Mouse (Mus musculus) bone marrow, adult 2 months (tissue): Measurements from ENCODE around the gene Myh14. TPM values are rescaled to one million over a fixed set of nuclear protein-coding genes. Genes with fewer than 3 reads are reported as not detected.

Source experiments
- H3K27ac ChIP-seq: fragments of 200-500 bp; 2 replicates; pipeline ENCODE4 v1.5.1; 2012; ENCODE audit warnings: low read depth, mild to moderate bottlenecking, control low read depth, inconsistent platforms, low read length; ENCODE audit not compliant: control insufficient read depth, poor library complexity, insufficient read depth
- H3K4me1 ChIP-seq: fragments of 200-500 bp; 2 replicates; pipeline ENCODE4 v1.6.1; 2011; ENCODE audit warnings: low read length; ENCODE audit not compliant: control insufficient read depth, insufficient read depth
- H3K4me3 ChIP-seq: fragments of 200-500 bp; replicated peaks from 2 replicates; pipeline ENCODE3; 2011; ENCODE audit warnings: mild to moderate bottlenecking, low read depth, low read length, control low read depth; ENCODE audit not compliant: control insufficient read depth
- CTCF ChIP-seq: fragments of 200-500 bp; IDR thresholded peaks from 2 replicates; pipeline ENCODE4 v1.5.1; 2011; ENCODE audit warnings: low read length, control low read depth; ENCODE audit not compliant: control insufficient read depth, insufficient read depth
- POLR2A ChIP-seq: fragments of 200-500 bp; IDR thresholded peaks from 2 replicates; pipeline ENCODE4 v1.6.1; 2011; ENCODE audit warnings: low read depth, mild to moderate bottlenecking, control low read depth, low read length, borderline replicate concordance; ENCODE audit not compliant: control insufficient read depth
- WGBS: fragments of 180-500 bp; shearing (Covaris S2); methylation state at CpG from one replicate; pipeline ENCODE4 v1.1.7; 2018; 5-methylcytosine and 5-hydroxymethylcytosine counted together
- polyA plus RNA-seq: library from polyadenylated mRNA; stranded (reverse); fragments of >200 nt; gene quantifications from 2 replicates; pipeline ENCODE4 v1.2.4, GENCODE M21; 2011; ENCODE audit warnings: low replicate concordance; ENCODE audit not compliant: missing spikeins, insufficient read depth, insufficient read length

Gene Myh14
- polyA plus RNA-seq, 1 experiment, result not detected

DNA sequence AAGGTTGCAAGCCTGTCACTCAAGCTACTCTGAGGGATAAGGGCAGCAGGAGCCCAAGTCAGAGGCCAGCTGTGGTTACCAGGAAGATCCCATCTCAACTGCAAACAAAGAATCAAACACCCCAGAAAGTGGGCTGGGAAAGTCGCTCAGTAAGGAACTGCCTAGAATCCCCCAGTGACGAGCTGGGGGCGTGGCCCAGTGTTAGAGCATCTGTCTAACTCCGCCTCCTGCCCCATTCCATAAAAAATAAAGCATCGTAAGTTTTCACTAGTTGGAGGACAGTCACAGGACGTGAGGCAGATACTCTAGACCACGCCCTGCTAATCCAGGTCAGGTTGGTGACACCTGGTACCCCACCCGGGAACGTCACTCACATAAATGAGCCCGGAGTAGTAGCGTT lies 5.9 kb downstream of the Myh14 start:
- no peak overlapping the region for H3K4me3 ChIP-seq
- H3K27ac ChIP-seq, result no peak overlapping the region
- WGBS, result 62% methylated on average over 11 of the region's 11 CpGs
- TF ChIP-seq CTCF, result no peak
- TF ChIP-seq POLR2A, result no peak
- H3K4me1 ChIP-seq, result no peaks in the 10 kb centered on the region

DNA sequence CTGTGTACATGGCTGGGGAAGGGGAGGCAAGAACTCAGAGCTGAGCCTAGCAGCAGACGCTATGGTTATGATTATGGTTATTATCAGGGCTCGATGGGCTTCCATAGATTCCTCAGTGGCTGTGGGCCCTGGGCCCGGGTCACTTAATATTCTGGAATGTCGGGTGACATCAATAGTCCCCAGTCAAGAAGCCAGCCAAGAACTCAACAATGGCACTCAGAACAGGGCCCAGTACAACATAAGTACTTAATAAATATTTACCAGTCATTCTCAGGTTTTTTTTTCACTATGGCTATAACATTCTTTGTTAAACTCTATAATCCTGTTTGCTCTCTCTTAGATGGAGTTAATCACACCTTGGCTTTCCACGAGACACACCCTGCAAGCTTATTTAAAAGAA lies 7.1 kb downstream of the Myh14 start:
- Histone ChIP-seq H3K4me3 (no peak overlapping the region), H3K27ac (no peak overlapping the region), H3K4me1 (no peaks in the 10 kb centered on the region)
- no peak for TF ChIP-seq CTCF
- no peak for TF ChIP-seq POLR2A
- 77% methylated on average over 5 of the region's 5 CpGs for WGBS

- TF ChIP-seq CTCF, result no peak
- no peak for TF ChIP-seq POLR2A
- no peak overlapping the region for H3K27ac ChIP-seq
- 44% methylated on average over 3 of the region's 3 CpGs for WGBS
- H3K4me1 ChIP-seq, result no peaks in the 10 kb centered on the region
- H3K4me3 ChIP-seq, result no peak overlapping the region
Observed at GRCm38 (mm10) chr7:44662569-44662968, 8.1 kb downstream of the Myh14 start.

GRCm38 (mm10) chr7:44662168-44662567 lies 8.5 kb downstream of the Myh14 start:
- no peak for TF ChIP-seq POLR2A
- no peak for TF ChIP-seq CTCF
- H3K4me3 ChIP-seq, result no peak overlapping the region
- no peaks in the 10 kb centered on the region for H3K4me1 ChIP-seq
- 57% methylated on average over 8 of the region's 8 CpGs for WGBS
- H3K27ac ChIP-seq, result no peak overlapping the region

GRCm38 (mm10) chr7:44661219-44661618 lies 9.4 kb downstream of the Myh14 start:
- Histone ChIP-seq H3K27ac (no peak overlapping the region), H3K4me3 (no peak overlapping the region), H3K4me1 (no peaks in the 10 kb centered on the region)
- WGBS, result 81% methylated on average over 5 of the region's 5 CpGs
- TF ChIP-seq POLR2A (no peak), CTCF (no peak)

GRCm38 (mm10) chr7:44655504-44655903 lies 15.1 kb downstream of the Myh14 start:
- Histone ChIP-seq H3K4me3 (no peak overlapping the region), H3K27ac (no peak overlapping the region), H3K4me1 (no peaks in the 10 kb centered on the region)
- 5% methylated on average over 8 of the region's 8 CpGs for WGBS
- TF ChIP-seq POLR2A (no peak), CTCF (peak; percentile 91)

GRCm38 (mm10) chr7:44653773-44654172 lies 16.9 kb downstream of the Myh14 start:
- no peak overlapping the region for H3K4me3 ChIP-seq
- no peaks in the 10 kb centered on the region for H3K4me1 ChIP-seq
- WGBS, result 47% methylated on average over 8 of the region's 8 CpGs
- TF ChIP-seq CTCF (peak; percentile 41; the same call in 1 of the 2 replicates), POLR2A (no peak)
- no peak overlapping the region for H3K27ac ChIP-seq

DNA sequence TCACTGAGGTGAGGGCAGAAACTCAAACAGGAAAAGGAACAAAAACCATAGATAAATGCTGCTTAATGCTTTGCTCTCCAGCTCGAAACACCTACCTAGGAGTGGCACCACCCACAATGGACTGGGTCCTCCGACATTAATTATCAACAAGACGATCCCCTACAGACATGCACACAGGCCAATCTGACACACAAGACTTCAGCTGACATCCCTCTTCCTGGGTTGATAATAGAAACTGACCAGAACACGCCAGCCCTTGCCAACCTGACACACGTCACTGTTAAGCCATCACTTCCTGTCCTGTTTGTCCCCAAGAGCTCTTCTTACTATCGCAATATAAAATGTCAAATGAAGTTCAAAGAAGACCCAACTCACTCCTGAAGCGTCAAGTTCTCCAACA lies 19.2 kb downstream of the Myh14 start:
- 45% methylated on average over 7 of the region's 7 CpGs for WGBS
- no peak overlapping the region for H3K4me3 ChIP-seq
- TF ChIP-seq POLR2A (no peak), CTCF (no peak)
- H3K4me1 ChIP-seq, result no peaks in the 10 kb centered on the region
- no peak overlapping the region for H3K27ac ChIP-seq

DNA sequence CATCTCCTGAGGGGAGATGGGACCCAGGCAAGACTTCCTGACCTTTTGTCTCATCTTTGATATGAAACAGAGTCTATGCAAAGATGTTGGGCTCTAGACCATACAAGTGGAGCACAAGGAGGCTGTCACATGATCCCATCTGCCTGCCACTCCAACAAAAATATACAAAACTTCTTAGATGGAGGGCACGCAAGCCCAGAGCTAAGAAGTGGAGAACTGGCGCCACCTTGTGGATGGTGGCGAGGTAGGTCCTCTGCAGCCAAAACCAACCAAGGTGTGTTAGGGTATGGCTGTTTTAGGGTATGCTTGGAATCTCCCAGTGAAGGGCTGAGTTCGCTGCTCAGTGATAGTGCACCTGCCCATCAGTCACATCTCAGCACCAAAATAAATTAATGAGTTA lies 20.7 kb downstream of the Myh14 start:
- TF ChIP-seq POLR2A, result no peak
- peak; percentile 85 for TF ChIP-seq CTCF
- no peak overlapping the region for H3K27ac ChIP-seq
- 9% methylated on average over 4 of the region's 4 CpGs for WGBS
- no peaks in the 10 kb centered on the region for H3K4me1 ChIP-seq
- H3K4me3 ChIP-seq, result no peak overlapping the region
